Mouse (Mus musculus) cortical plate, adult 2 months (tissue): Measurements from ENCODE around the gene Fxyd2. TPM values are rescaled to one million over a fixed set of nuclear protein-coding genes. Genes with fewer than 3 reads are reported as not detected.

ENCODE experiments used
- H3K27ac ChIP-seq: fragments of 200-500 bp; 2 replicates; pipeline ENCODE4 v1.5.1; 2012; ENCODE audit warnings: low read length, control low read depth, inconsistent platforms; ENCODE audit not compliant: insufficient read depth
- H3K4me1 ChIP-seq: fragments of 200-500 bp; 2 replicates; pipeline ENCODE4 v1.6.1; 2011; ENCODE audit warnings: low read length; ENCODE audit not compliant: control insufficient read depth, insufficient read depth
- H3K4me3 ChIP-seq: fragments of 200-500 bp; 2 replicates; pipeline ENCODE4 v1.5.1; 2011; ENCODE audit warnings: mild to moderate bottlenecking, low read length, control low read depth; ENCODE audit not compliant: insufficient read depth
- CTCF ChIP-seq: fragments of 200-500 bp; IDR thresholded peaks from 2 replicates; pipeline ENCODE4 v1.5.1; 2011; ENCODE audit warnings: mild to moderate bottlenecking, control low read depth, low read length; ENCODE audit not compliant: insufficient read depth; ENCODE audit errors: extremely low read depth
- POLR2A ChIP-seq: fragments of 200-500 bp; IDR thresholded peaks from 2 replicates; pipeline ENCODE4 v1.6.1; 2011; ENCODE audit warnings: mild to moderate bottlenecking, low read length, control low read depth; ENCODE audit not compliant: insufficient read depth; ENCODE audit errors: extremely low read depth
- polyA plus RNA-seq: library from polyadenylated mRNA; depleted of rRNA; stranded (reverse); fragments of >200 nt; gene quantifications from 2 replicates; pipeline ENCODE4 v1.2.3, GENCODE M21; 2012; rRNA removed

The Fxyd2 gene
- polyA plus RNA-seq, 1 experiment, result 16.9 TPM

DNA sequence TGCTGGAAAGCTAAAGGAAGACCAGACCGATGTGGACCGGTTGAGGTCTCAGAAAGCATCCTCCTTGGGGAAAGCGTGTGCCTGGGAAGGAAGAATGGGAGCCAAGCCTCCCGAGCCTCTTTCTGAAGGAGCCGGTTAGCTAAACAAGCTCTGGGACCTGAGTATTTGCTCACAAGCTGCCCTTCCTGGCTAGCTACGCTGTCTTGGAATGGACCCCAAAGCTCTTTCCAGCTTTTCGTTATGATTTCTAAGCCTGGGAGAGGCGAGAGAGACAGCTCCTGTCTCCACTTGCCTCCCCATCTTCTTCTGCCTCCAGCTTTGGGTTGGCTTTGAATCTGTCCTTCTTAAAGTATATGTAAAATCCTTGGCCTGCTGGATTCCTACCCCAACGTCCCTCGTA, 54.6 kb downstream of the Fxyd2 start:
- Histone ChIP-seq H3K27ac (no peak overlapping the region), H3K4me3 (no peak overlapping the region), H3K4me1 (peaks cover 7% of the 10 kb centered on the region)
- no peak for TF ChIP-seq CTCF
- TF ChIP-seq POLR2A, result no peak

DNA sequence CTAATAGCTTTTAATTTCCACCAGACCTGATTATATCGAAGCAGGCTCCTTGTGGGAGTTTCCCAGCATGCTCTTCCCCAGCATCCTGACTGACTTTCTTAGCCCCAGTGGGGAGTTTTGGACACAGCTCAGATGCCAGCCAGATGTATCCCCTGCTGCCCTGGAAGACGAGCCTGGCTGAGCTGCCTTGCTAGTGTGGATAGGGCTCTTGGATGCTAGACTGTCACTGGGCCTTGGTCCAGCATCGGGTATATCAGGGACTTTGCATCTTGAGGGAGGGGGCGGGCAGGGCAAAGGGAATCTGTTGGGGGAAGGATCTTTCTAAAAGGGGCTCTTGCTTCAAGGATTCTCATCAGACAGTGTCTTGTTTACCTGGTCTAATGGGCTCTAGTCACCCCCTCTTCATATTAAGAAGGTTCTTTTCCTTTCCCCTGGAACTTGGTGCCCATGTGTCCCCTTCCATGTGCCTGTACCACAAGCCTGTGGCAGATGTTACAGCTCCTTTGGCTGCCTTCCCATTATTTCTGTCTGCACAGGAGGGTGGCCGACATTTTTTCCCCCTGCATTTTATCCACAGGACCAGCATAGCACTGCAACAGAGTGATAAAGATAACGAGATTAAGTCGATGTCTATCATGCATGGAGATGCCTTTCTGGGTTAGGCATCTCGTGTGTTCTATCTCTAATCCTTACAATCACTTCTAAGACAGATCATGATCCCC, 55.6 kb downstream of the Fxyd2 start:
- no peak overlapping the region for H3K4me3 ChIP-seq
- H3K27ac ChIP-seq, result no peak overlapping the region
- no peak for TF ChIP-seq CTCF
- no peak for TF ChIP-seq POLR2A
- peaks cover 8% of the 10 kb centered on the region for H3K4me1 ChIP-seq

DNA sequence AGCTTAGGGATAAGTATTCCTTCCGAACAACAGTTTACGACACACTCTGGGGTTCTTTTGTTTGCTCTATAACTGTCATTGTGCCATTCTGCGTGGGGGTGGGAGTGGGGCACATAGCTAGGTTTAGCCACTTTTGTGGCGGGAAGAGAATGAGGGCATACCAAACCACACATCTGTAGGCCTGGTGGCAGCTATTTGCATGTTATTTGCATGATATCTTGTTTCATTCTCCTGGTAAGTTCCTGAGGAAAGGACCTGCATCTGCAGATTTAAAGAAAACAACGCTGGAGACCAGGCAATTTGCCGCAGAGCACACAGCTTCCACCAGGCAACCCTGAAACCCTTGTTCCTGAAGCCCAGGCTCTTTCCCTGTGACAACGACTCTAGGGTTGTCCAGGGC, 57.7 kb downstream of the Fxyd2 start:
- no peak overlapping the region for H3K27ac ChIP-seq
- no peak overlapping the region for H3K4me3 ChIP-seq

DNA sequence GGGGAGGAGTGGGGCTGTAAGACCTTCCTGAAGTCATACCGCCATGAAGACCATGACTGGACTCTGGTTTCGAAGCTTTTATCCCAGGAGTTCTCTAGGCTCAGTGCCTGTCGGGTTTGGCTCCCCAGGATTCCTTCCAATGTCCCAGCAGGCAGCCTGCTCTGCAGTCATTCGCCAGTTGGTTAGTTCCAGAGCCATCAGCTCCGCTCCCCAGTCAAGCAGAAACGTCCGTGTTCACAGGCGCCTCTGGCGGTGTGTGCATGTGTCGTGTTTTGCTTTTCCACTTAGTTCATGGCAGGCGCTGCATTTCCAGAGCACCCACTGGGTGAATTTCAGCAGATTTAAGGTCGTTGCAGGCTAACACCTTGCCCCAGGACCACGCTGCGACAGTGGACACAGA, 58.9 kb downstream of the Fxyd2 start:
- TF ChIP-seq POLR2A (no peak), CTCF (no peak)
- 0 out of 2 replicates have a peak overlapping the region, but pooled peaks have one; percentile 8 for H3K27ac ChIP-seq
- H3K4me3 ChIP-seq, result no peak overlapping the region
- peaks cover 8% of the 10 kb centered on the region for H3K4me1 ChIP-seq

More for the DNA sequence above, 57.7 kb downstream of the Fxyd2 start:
- H3K4me1 ChIP-seq, result peaks cover 8% of the 10 kb centered on the region
- no peak for TF ChIP-seq POLR2A
- no peak for TF ChIP-seq CTCF

Other genes with a start within 250 kb of the Fxyd2 start
- 1.5 and 1.8 TPM in 2 replicates for gene BC049352, start 217.7 kb upstream of the Fxyd2 start, polyA plus RNA-seq
- 0.13 and 0.25 TPM in 2 replicates for gene Tmprss4, start 195.6 kb upstream of the Fxyd2 start, polyA plus RNA-seq
- gene Il10ra, start 130.5 kb upstream of the Fxyd2 start, polyA plus RNA-seq, result 4.7 and 5.1 TPM in 2 replicates
- gene Tmprss13, start 80.6 kb upstream of the Fxyd2 start, polyA plus RNA-seq, result 0.06 TPM in 1 of 2 replicates, not detected in the other
- gene Fxyd6, start 29.5 kb upstream of the Fxyd2 start, polyA plus RNA-seq, result 137 and 139 TPM in 2 replicates
- gene Dscaml1, start 27.0 kb downstream of the Fxyd2 start, polyA plus RNA-seq, result 29.7 and 30.0 TPM in 2 replicates